ENCODE assay signal across 13 mouse cellular contexts in the genomic region with DNA sequence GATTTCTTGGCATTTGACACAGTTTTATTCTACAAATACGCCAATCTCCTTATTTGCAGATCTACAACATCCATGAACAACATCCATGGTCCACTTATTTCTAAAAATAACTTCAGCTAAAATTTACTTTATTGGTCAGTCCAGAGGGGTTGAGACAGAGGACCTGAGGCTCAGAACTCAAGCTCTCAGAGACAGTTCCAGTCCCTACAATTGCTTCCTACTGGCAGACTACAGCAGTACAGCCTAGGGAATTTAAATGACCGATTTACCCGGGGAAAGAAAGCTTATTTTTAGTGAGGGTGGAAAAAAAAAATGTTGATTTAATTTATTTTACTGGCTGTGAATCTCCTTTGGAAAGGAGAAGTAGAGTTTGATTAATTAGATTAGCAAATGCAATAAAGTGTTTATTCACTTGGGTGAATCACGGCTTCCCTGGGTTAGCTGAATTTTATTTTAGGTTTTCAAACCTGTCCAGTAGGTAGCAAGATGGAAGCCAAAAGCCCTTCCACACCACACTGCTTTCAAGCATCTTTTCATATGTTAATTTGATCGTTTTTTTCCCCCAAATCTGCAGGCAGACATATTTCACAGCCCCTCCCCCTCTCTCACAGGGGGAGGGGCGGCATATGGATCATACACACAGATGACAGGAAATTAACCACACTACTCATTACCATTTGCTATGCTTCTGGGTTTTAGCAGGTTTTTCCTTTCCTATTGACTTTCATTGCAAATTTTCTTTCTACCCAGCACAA.
DNase-seq lines count a peak whose midpoint lies in the region; ATAC-seq and TF ChIP-seq lines count a peak whose summit lies in the region.
"Had no signal": no experiment of that assay in that cellular context is flagged by ENCODE, and none has a peak within 500 bp of the region (broad histone marks: within the 10 kb centered on the region; RNA-seq: fewer than 3 reads in every experiment).

No protein-coding gene starts in this region.

- ATAC-seq in kidney, postnatal 0 days (replicated peaks; ENCODE audit: low FRiP score, low read depth): no peak
- ATAC-seq in kidney, embryonic 16.5 days (ENCODE audit: low FRiP score, low TSS enrichment): no peak
- peak; percentile 61 for ATAC-seq in hindbrain, embryonic 14.5 days (ENCODE audit: low FRiP score)
- ATAC-seq in neural tube, embryonic 13.5 days (ENCODE audit: low read depth): 0 out of 2 replicates have a peak, but pooled peaks have one; percentile 69
- ATAC-seq: CD4-positive, CD25-positive, alpha-beta regulatory T cell, adult 4 months; inflammation-experienced regulatory T-cells, adult 6 months; liver, embryonic 12.5 days had no signal

- no peaks in the 10 kb centered on the region for H3K9me3 ChIP-seq in kidney, postnatal 0 days (replicated peaks; ENCODE audit: low read length)
- H3K9me3 ChIP-seq in kidney, embryonic 16.5 days (ENCODE audit: low read length): no peaks in the 10 kb centered on the region
- H3K9me3 ChIP-seq in embryonic facial prominence, embryonic 10.5 days: no peaks in the 10 kb centered on the region
- H3K9me3 ChIP-seq in hindbrain, embryonic 14.5 days (ENCODE audit: control insufficient read depth, low read length): no peaks in the 10 kb centered on the region
- H3K9me3 ChIP-seq in neural tube, embryonic 13.5 days: no peaks in the 10 kb centered on the region
- H3K9me3 ChIP-seq: liver, embryonic 12.5 days had no signal

- H3K36me3 ChIP-seq in kidney, postnatal 0 days (ENCODE audit: insufficient read depth, low read length): no peaks in the 10 kb centered on the region
- H3K36me3 ChIP-seq in kidney, embryonic 16.5 days (ENCODE audit: insufficient read depth, low read length): no peaks in the 10 kb centered on the region
- no peaks in the 10 kb centered on the region for H3K36me3 ChIP-seq in embryonic facial prominence, embryonic 10.5 days (replicated peaks)
- H3K36me3 ChIP-seq in hindbrain, embryonic 14.5 days (replicated peaks; ENCODE audit: control insufficient read depth, insufficient read depth): no peaks in the 10 kb centered on the region
- H3K36me3 ChIP-seq in neural tube, embryonic 13.5 days: no peaks in the 10 kb centered on the region
- H3K36me3 ChIP-seq: liver, embryonic 12.5 days had no signal

- no peak overlapping the region for H3K4me2 ChIP-seq in kidney, postnatal 0 days (ENCODE audit: low read length)
- H3K4me2 ChIP-seq in kidney, embryonic 16.5 days (replicated peaks; ENCODE audit: low read depth, low read length): no peak overlapping the region
- peak overlapping the region; percentile 27 for H3K4me2 ChIP-seq in hindbrain, embryonic 14.5 days (replicated peaks)
- H3K4me2 ChIP-seq in neural tube, embryonic 13.5 days: peak overlapping the region; percentile 9
- H3K4me2 ChIP-seq: liver, embryonic 12.5 days had no signal

- H3K27ac ChIP-seq in kidney, postnatal 0 days: no peak overlapping the region
- H3K27ac ChIP-seq in kidney, embryonic 16.5 days (ENCODE audit: low read length): no peak overlapping the region
- H3K27ac ChIP-seq in embryonic facial prominence, embryonic 10.5 days (replicated peaks): peak overlapping the region; percentile 44; the same call in 1 of the 2 replicates
- H3K27ac ChIP-seq in hindbrain, embryonic 14.5 days: peak overlapping the region; percentile 74
- H3K27ac ChIP-seq in neural tube, embryonic 13.5 days (replicated peaks): peak overlapping the region; percentile 78
- H3K27ac ChIP-seq: liver, embryonic 12.5 days had no signal

- H3K4me1 ChIP-seq in kidney, postnatal 0 days (replicated peaks; ENCODE audit: insufficient read depth, low read length): no peaks in the 10 kb centered on the region
- peaks cover 21% of the 10 kb centered on the region for H3K4me1 ChIP-seq in kidney, embryonic 16.5 days (ENCODE audit: insufficient read depth, low read length)
- peaks cover 74% of the 10 kb centered on the region for H3K4me1 ChIP-seq in embryonic facial prominence, embryonic 10.5 days
- peaks cover 35% of the 10 kb centered on the region for H3K4me1 ChIP-seq in hindbrain, embryonic 14.5 days (replicated peaks; ENCODE audit: control insufficient read depth, insufficient read depth, low read length)
- peaks cover 52% of the 10 kb centered on the region for H3K4me1 ChIP-seq in neural tube, embryonic 13.5 days (replicated peaks)

- no peak overlapping the region for H3K4me3 ChIP-seq in kidney, postnatal 0 days (replicated peaks; ENCODE audit: low read depth, low read length)
- H3K4me3 ChIP-seq in kidney, embryonic 16.5 days (ENCODE audit: low read length): no peak overlapping the region
- H3K4me3 ChIP-seq in embryonic facial prominence, embryonic 10.5 days: no peak overlapping the region
- H3K4me3 ChIP-seq in hindbrain, embryonic 14.5 days (replicated peaks; ENCODE audit: low read length): no peak overlapping the region
- no peak overlapping the region for H3K4me3 ChIP-seq in neural tube, embryonic 13.5 days
- H3K4me3 ChIP-seq: liver, embryonic 12.5 days had no signal

- no peak for TF ChIP-seq CTCF in kidney, postnatal 0 days (IDR thresholded peaks at IDR 0.05; ENCODE audit: low read depth)

- DNase-seq in kidney, postnatal 0 days (ENCODE audit: low spot score): peak; percentile 45
- DNase-seq in embryonic facial prominence, embryonic 10.5 days (ENCODE audit: low spot score): peak; percentile 32
- DNase-seq in hindbrain, embryonic 14.5 days (ENCODE audit: low spot score): peak; percentile 72
- no peak for DNase-seq in gastrocnemius, postnatal 25 days
- DNase-seq in T-cell, adult 2 months (ENCODE audit: low spot score): no peak
- no peak for DNase-seq in kidney, adult 9 months
- DNase-seq: cerebellum, adult 11 months; heart, adult 18-20 months had no signal

- WGBS in kidney, postnatal 0 days: 43% methylated on average over 6 of the region's 6 CpGs
- 39% methylated on average over 6 of the region's 6 CpGs for WGBS in kidney, embryonic 16.5 days
- WGBS in embryonic facial prominence, embryonic 10.5 days: 46% methylated on average over 6 of the region's 6 CpGs
- 25% methylated on average over 6 of the region's 6 CpGs for WGBS in hindbrain, embryonic 14.5 days
- 21% methylated on average over 6 of the region's 6 CpGs for WGBS in neural tube, embryonic 13.5 days

- no peaks in the 10 kb centered on the region for H3K27me3 ChIP-seq in kidney, postnatal 0 days (ENCODE audit: insufficient read depth, low read length)
- no peaks in the 10 kb centered on the region for H3K27me3 ChIP-seq in kidney, embryonic 16.5 days (ENCODE audit: insufficient read depth, low read length)
- H3K27me3 ChIP-seq in embryonic facial prominence, embryonic 10.5 days (replicated peaks; ENCODE audit: low read depth, poor library complexity, severe bottlenecking): no peaks in the 10 kb centered on the region
- H3K27me3 ChIP-seq in hindbrain, embryonic 14.5 days (ENCODE audit: control insufficient read depth, insufficient read depth, low read length): no peaks in the 10 kb centered on the region
- H3K27me3 ChIP-seq in neural tube, embryonic 13.5 days: no peaks in the 10 kb centered on the region
- H3K27me3 ChIP-seq: liver, embryonic 12.5 days had no signal

- H3K9ac ChIP-seq in kidney, postnatal 0 days (ENCODE audit: low read depth, low read length): no peak overlapping the region
- no peak overlapping the region for H3K9ac ChIP-seq in kidney, embryonic 16.5 days (replicated peaks; ENCODE audit: low read length)
- H3K9ac ChIP-seq in hindbrain, embryonic 14.5 days: peak overlapping the region; percentile 6; the same call in 1 of the 2 replicates
- no peak overlapping the region for H3K9ac ChIP-seq in neural tube, embryonic 13.5 days
- H3K9ac ChIP-seq: liver, embryonic 12.5 days had no signal

Comparison
In these comparisons a context has a peak if more than half of its experiments do, and no peak if none do; other contexts are left out.
1. DNase-seq: peak in kidney, postnatal 0 days (single experiment), embryonic facial prominence, embryonic 10.5 days (single experiment) and hindbrain, embryonic 14.5 days (single experiment); none in gastrocnemius, postnatal 25 days (single experiment), T-cell, adult 2 months (single experiment) and kidney, adult 9 months (single experiment).
2. ATAC-seq: peak in hindbrain, embryonic 14.5 days (single experiment) and neural tube, embryonic 13.5 days (single experiment); none in kidney, postnatal 0 days (single experiment) and kidney, embryonic 16.5 days (single experiment).
3. H3K27ac ChIP-seq: peak in embryonic facial prominence, embryonic 10.5 days (single experiment), hindbrain, embryonic 14.5 days (single experiment) and neural tube, embryonic 13.5 days (single experiment); none in kidney, postnatal 0 days (single experiment) and kidney, embryonic 16.5 days (single experiment).
4. H3K4me2 ChIP-seq: peak in hindbrain, embryonic 14.5 days (single experiment) and neural tube, embryonic 13.5 days (single experiment); none in kidney, postnatal 0 days (single experiment) and kidney, embryonic 16.5 days (single experiment).